Mouse (Mus musculus) midbrain, embryonic 14.5 days (tissue): ENCODE measurements around the gene Klhdc2. TPM values are rescaled to one million over a fixed set of nuclear protein-coding genes. Genes with fewer than 3 reads are reported as not detected.

Source experiments
- ATAC-seq: fragments of 200-750 bp; cut with Nextera tagmentation; 2 replicates; pipeline ENCODE4 v1.8.0; 2017; ENCODE audit warnings: moderate number of reproducible peaks, moderate library complexity; ENCODE audit not compliant: low FRiP score, low TSS enrichment
- DNase-seq: peaks from one replicate; pipeline ENCODE4 v3.0.0-alpha.2; 2015
- H3K27ac ChIP-seq: fragments of 300-500 bp; sonication (generic); replicated peaks from 2 replicates; pipeline ENCODE4 v1.5.1; 2014; ENCODE audit warnings: mild to moderate bottlenecking, low read depth, low read length, moderate library complexity
- H3K27me3 ChIP-seq: fragments of 300-500 bp; sonication (generic); 2 replicates; pipeline ENCODE4 v1.6.1; 2014; ENCODE audit warnings: low read length, control low read depth, mixed read lengths; ENCODE audit not compliant: control insufficient read depth, insufficient read depth
- H3K36me3 ChIP-seq: fragments of 300-500 bp; sonication (generic); 2 replicates; pipeline ENCODE4 v1.6.1; 2014; ENCODE audit warnings: low read length, control low read depth; ENCODE audit not compliant: control insufficient read depth, insufficient read depth
- H3K4me1 ChIP-seq: fragments of 300-500 bp; sonication (generic); 2 replicates; pipeline ENCODE4 v1.6.1; 2014; ENCODE audit warnings: mild to moderate bottlenecking, antibody characterized with exemption, low read length, control low read depth; ENCODE audit not compliant: control insufficient read depth, insufficient read depth
- H3K4me2 ChIP-seq: fragments of 300-500 bp; sonication (generic); 2 replicates; pipeline ENCODE4 v1.6.1; 2014; ENCODE audit warnings: mild to moderate bottlenecking, low read length, moderate library complexity
- H3K4me3 ChIP-seq: fragments of 300-500 bp; sonication (generic); replicated peaks from 2 replicates; pipeline ENCODE4 v1.5.1; 2014; ENCODE audit warnings: low read depth, low read length
- H3K9ac ChIP-seq: fragments of 300-500 bp; sonication (generic); replicated peaks from 2 replicates; pipeline ENCODE4 v1.6.1; 2014; ENCODE audit warnings: mild to moderate bottlenecking, low read length, moderate library complexity
- H3K9me3 ChIP-seq: fragments of 300-500 bp; sonication (generic); 2 replicates; pipeline ENCODE4 v1.6.1; 2016; ENCODE audit warnings: low read length, control low read depth, mixed read lengths; ENCODE audit not compliant: control insufficient read depth
- WGBS: fragments of 180-500 bp; shearing (Covaris S2); extraction: QIAGEN DNeasy Blood & Tissue Kit; methylation state at CpG from one replicate; pipeline ENCODE4 v1.1.7; 2014; 5-methylcytosine and 5-hydroxymethylcytosine counted together
- polyA plus RNA-seq: library from polyadenylated mRNA; unstranded; fragments of >200 nt; fragmentation: Nextera tagmentation; extraction: Ambion mirVana; gene quantifications from 2 replicates; pipeline ENCODE4 v1.2.1, GENCODE M21; 2014

Gene Klhdc2
- polyA plus RNA-seq, 1 experiment from 2014 or later, result 329 TPM

GRCm38 (mm10) chr12:69309659-69310058 is 13.2 kb downstream of the Klhdc2 start:
- H3K4me1 ChIP-seq, result no peaks in the 10 kb centered on the region
- no peaks in the 10 kb centered on the region for H3K9me3 ChIP-seq
- DNase-seq (no peak), ATAC-seq (no peak)
- no peaks in the 10 kb centered on the region for H3K27me3 ChIP-seq
- H3K4me3 ChIP-seq, result no peak overlapping the region
- no peak overlapping the region for H3K27ac ChIP-seq
- no peak overlapping the region for H3K9ac ChIP-seq
- H3K4me2 ChIP-seq, result no peak overlapping the region
- 98% methylated on average over 4 of the region's 4 CpGs for WGBS
- H3K36me3 ChIP-seq, result peaks cover 94% of the 10 kb centered on the region

DNA sequence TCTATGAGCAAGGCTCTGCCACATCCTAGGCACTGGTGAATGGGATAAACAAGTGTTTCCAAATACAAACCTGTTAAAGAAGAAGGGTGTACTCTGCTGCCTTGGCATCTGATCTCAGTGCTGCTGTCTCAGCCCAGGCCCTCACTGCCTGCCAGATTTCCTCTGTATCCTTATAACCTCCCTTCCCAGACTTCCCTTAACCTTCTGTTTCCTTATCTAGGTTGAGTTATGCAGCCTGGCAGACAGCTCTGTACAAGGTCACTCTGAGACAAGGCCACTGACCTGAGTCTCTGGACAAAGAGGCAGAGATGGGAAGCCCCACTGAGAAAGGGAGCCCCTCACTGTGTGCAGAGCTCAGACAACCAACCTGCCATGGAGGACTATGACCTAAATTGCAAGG is 21.9 kb downstream of the Klhdc2 start:
- no peak overlapping the region for H3K4me3 ChIP-seq
- no peak for DNase-seq
- H3K4me1 ChIP-seq, result no peaks in the 10 kb centered on the region
- H3K4me2 ChIP-seq, result no peak overlapping the region
- no peak overlapping the region for H3K9ac ChIP-seq
- H3K9me3 ChIP-seq, result no peaks in the 10 kb centered on the region
- peaks cover 85% of the 10 kb centered on the region for H3K36me3 ChIP-seq
- no peaks in the 10 kb centered on the region for H3K27me3 ChIP-seq
- no peak overlapping the region for H3K27ac ChIP-seq
- ATAC-seq, result no peak

DNA sequence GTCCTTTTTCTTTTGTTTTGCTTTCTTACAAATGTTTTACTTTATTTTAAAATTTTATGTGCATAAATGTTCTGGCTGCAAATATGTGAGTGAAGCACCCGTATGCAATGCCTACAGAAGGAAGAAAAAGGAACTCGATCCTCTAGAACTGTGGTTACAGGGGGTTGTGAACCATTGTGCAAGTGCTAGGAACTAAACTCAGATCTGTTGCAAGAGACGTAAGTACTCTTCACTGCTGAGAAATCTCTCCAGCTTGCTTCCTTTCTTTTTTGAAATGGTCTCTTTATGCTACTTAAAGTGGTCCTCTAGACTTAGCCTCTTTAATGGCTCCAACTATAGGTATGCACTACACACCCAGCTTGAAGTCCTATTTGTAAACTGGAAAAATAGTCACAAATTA is 34.7 kb downstream of the Klhdc2 start:
- H3K36me3 ChIP-seq, result peaks cover 72% of the 10 kb centered on the region
- H3K4me2 ChIP-seq, result no peak overlapping the region
- H3K4me3 ChIP-seq, result no peak overlapping the region
- H3K9ac ChIP-seq, result no peak overlapping the region
- no peaks in the 10 kb centered on the region for H3K4me1 ChIP-seq
- no peaks in the 10 kb centered on the region for H3K9me3 ChIP-seq
- no peak overlapping the region for H3K27ac ChIP-seq
- no peaks in the 10 kb centered on the region for H3K27me3 ChIP-seq
- ATAC-seq (no peak), DNase-seq (no peak)
- WGBS, result 96% methylated on average over 3 of the region's 3 CpGs

DNA sequence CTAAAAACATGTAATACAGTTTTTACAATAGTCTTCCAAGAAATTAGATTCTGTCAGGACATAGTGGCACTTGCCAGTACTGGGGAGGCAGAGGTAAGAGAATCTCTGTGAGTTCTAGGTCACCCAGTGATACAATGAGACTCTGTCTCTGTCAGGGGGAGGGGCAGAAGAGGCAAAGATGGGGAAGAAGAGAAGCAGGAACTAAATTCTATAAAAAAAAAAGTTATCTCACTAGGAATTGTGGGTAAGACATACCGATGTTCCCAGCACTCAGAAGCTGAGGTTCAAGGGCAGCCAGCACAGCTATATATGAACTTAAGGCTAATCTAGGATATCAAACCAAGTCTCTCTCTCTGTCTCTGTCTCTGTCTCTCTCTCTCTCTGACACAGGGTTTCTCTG is 35.7 kb downstream of the Klhdc2 start:
- no peak overlapping the region for H3K4me2 ChIP-seq
- H3K4me3 ChIP-seq, result no peak overlapping the region
- no peaks in the 10 kb centered on the region for H3K27me3 ChIP-seq
- peaks cover 72% of the 10 kb centered on the region for H3K36me3 ChIP-seq
- DNase-seq, result no peak
- no peak overlapping the region for H3K9ac ChIP-seq
- H3K4me1 ChIP-seq, result no peaks in the 10 kb centered on the region
- no peaks in the 10 kb centered on the region for H3K9me3 ChIP-seq
- H3K27ac ChIP-seq, result no peak overlapping the region
- WGBS, result 97% methylated on average over 1 of the region's 1 CpGs
- no peak for ATAC-seq

DNA sequence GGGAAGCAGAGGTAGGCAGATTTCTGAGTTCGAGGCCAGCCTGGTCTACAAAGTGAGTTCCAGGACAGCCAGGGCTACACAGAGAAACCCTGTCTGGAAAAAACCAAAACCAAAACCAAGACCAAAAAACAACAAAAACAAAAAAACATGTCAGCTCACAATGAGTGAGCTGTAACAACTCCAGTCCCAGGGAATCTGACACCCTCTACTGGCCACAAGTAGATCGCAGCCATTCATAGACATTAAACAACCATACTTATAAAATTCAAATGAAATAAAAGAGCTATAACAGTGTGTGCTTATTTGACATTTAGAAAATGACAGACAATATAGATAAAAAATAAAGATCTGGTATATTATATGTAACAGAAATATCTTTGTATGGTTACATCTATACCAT is 37.1 kb downstream of the Klhdc2 start:
- H3K4me3 ChIP-seq, result no peak overlapping the region
- no peak overlapping the region for H3K27ac ChIP-seq
- 88% methylated on average over 2 of the region's 2 CpGs for WGBS
- H3K9me3 ChIP-seq, result no peaks in the 10 kb centered on the region
- H3K4me1 ChIP-seq, result no peaks in the 10 kb centered on the region
- H3K36me3 ChIP-seq, result peaks cover 74% of the 10 kb centered on the region
- ATAC-seq, result no peak
- no peaks in the 10 kb centered on the region for H3K27me3 ChIP-seq
- peak; percentile 56 for DNase-seq
- H3K4me2 ChIP-seq, result no peak overlapping the region
- no peak overlapping the region for H3K9ac ChIP-seq

GRCm38 (mm10) chr12:69349928-69350327 is 53.4 kb downstream of the Klhdc2 start:
- Histone ChIP-seq H3K36me3 (peaks cover 81% of the 10 kb centered on the region), H3K9ac (no peak overlapping the region), H3K27ac (no peak overlapping the region), H3K4me2 (no peak overlapping the region), H3K27me3 (no peaks in the 10 kb centered on the region), H3K4me3 (no peak overlapping the region), H3K4me1 (no peaks in the 10 kb centered on the region), H3K9me3 (no peaks in the 10 kb centered on the region)
- 88% methylated on average over 2 of the region's 2 CpGs for WGBS
- ATAC-seq, result no peak
- DNase-seq, result no peak

- ATAC-seq (no peak), DNase-seq (peak; percentile 25)
- Histone ChIP-seq H3K36me3 (peaks cover 68% of the 10 kb centered on the region), H3K9me3 (no peaks in the 10 kb centered on the region), H3K27ac (no peak overlapping the region), H3K27me3 (no peaks in the 10 kb centered on the region), H3K4me1 (no peaks in the 10 kb centered on the region), H3K4me2 (no peak overlapping the region), H3K9ac (no peak overlapping the region), H3K4me3 (no peak overlapping the region)
- 95% methylated on average over 1 of the region's 1 CpGs for WGBS
Observed at GRCm38 (mm10) chr12:69351685-69352084, 55.2 kb downstream of the Klhdc2 start.

GRCm38 (mm10) chr12:69356546-69357299 is 60.2 kb downstream of the Klhdc2 start, which contains the start of gene Nemf:
Gene Nemf (minus strand): TSS chr12:69357165.
- H3K4me2 ChIP-seq, result peak within 1 kb of the TSS; percentile 76
- DNase-seq (peak; percentile 95), ATAC-seq (peak; percentile 74)
- no peaks in the 10 kb centered on the region for H3K27me3 ChIP-seq
- peaks cover 26% of the 10 kb centered on the region for H3K36me3 ChIP-seq
- peak within 1 kb of the TSS; percentile 81 for H3K27ac ChIP-seq
- peak within 1 kb of the TSS; percentile 91 for H3K9ac ChIP-seq
- WGBS, result under 1% methylated on average over 44 of the region's 50 CpGs
- H3K9me3 ChIP-seq, result no peaks in the 10 kb centered on the region
- no peaks in the 10 kb centered on the region for H3K4me1 ChIP-seq
- peak within 1 kb of the TSS; percentile 86 for H3K4me3 ChIP-seq

GRCm38 (mm10) chr12:69357300-69357646 is 60.8 kb downstream of the Klhdc2 start:
- Histone ChIP-seq H3K27me3 (no peaks in the 10 kb centered on the region), H3K9me3 (no peaks in the 10 kb centered on the region), H3K27ac (no peak overlapping the region), H3K4me2 (peak overlapping the region; percentile 76), H3K36me3 (peaks cover 21% of the 10 kb centered on the region), H3K9ac (peak overlapping the region; percentile 91), H3K4me1 (no peaks in the 10 kb centered on the region), H3K4me3 (peak overlapping the region; percentile 86)
- DNase-seq (no peak), ATAC-seq (no peak)
- WGBS, result 8% methylated on average over 13 of the region's 13 CpGs
